Mouse (Mus musculus): Measurements from ENCODE around the gene Myo7a. TPM values are rescaled to one million over a fixed set of nuclear protein-coding genes. Genes with fewer than 3 reads are reported as not detected.

Gene Myo7a
- polyA plus RNA-seq, 1 experiment from 2014 or later = 15.4 TPM

DNA sequence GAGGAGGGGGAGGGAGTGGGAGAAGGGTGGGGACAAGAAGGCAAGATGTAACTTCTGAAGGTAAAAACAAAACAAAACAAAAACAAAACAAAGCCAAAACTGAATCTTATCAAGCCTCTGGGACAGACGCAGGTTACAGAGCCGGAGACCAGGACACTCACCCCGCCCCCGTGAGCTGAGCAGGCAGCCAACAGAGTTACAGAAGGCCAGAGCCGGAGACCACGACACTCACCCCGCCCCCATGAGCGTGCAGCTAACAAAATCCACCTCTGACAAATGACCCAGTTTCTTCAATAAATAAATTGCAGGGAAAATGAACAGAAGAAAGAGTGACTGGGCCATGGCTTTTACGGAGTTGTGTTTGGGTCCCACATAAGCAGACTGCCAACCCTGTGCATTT, 19.9 kb upstream of the Myo7a start:
- H3K27ac ChIP-seq = no peak overlapping the region
- H3K9me3 ChIP-seq (replicated peaks) = no peaks in the 10 kb centered on the region
- no peaks in the 10 kb centered on the region for H3K36me3 ChIP-seq
- H3K9ac ChIP-seq = no peak overlapping the region
- peaks cover 52% of the 10 kb centered on the region for H3K4me1 ChIP-seq
- H3K27me3 ChIP-seq = no peaks in the 10 kb centered on the region
- 16% methylated on average over 9 of the region's 9 CpGs for WGBS
- H3K4me3 ChIP-seq (replicated peaks) = no peak overlapping the region
- ATAC-seq (replicated peaks; ENCODE audit: low FRiP score) = no peak
- no peak overlapping the region for H3K4me2 ChIP-seq

DNA sequence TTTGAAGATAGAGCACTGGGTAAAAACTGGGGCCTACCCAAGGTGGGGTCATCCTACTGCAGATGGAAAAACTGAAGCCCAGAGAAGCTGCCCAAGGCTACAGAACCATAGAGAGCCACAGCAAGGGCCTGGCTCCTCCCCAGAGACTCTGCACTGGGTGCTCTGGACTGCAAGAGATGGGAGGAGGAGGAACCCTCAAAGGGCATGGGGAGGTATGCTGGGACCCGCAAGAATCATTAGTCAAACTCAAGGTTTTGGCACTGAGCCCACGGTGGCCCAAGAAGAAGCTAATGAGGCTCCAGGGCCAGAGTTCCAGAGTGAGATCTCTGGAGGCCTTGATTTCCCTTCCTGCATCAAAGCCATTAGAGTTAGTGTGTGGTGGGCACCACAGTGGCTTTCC, 18.7 kb upstream of the Myo7a start:
- Histone ChIP-seq H3K27me3 (no peaks in the 10 kb centered on the region), H3K36me3 (no peaks in the 10 kb centered on the region)

DNA sequence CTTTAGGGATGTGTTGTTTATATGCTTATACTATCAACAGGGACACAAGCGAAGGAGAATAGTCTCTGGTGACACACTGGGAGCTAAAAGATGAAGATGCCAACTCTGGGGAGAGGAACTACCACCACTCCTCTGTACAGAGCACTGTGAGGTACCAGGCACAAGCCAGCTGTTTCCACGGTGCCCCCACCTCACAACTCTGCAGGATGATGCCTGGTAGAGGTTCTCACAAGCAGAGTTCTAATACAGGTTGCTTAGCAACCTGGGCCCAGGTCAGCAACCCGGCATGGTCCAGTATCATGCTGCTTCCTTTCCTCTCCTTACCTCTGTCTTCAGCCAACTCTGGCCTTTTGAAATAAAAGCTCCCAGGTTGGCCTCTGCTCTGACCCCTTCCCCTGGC, 18.3 kb upstream of the Myo7a start:
- no peaks in the 10 kb centered on the region for H3K27me3 ChIP-seq
- WGBS = 50% methylated on average over 3 of the region's 3 CpGs
- ATAC-seq (replicated peaks; ENCODE audit: low FRiP score) = no peak

More for the DNA sequence above, 18.7 kb upstream of the Myo7a start:
- 47% methylated on average over 2 of the region's 2 CpGs for WGBS
- Histone ChIP-seq H3K27ac (no peak overlapping the region), H3K9me3 (replicated peaks) (no peaks in the 10 kb centered on the region), H3K9ac (no peak overlapping the region), H3K4me2 (no peak overlapping the region), H3K4me3 (replicated peaks) (no peak overlapping the region), H3K4me1 (peaks cover 42% of the 10 kb centered on the region)
- ATAC-seq (replicated peaks; ENCODE audit: low FRiP score) = no peak

DNA sequence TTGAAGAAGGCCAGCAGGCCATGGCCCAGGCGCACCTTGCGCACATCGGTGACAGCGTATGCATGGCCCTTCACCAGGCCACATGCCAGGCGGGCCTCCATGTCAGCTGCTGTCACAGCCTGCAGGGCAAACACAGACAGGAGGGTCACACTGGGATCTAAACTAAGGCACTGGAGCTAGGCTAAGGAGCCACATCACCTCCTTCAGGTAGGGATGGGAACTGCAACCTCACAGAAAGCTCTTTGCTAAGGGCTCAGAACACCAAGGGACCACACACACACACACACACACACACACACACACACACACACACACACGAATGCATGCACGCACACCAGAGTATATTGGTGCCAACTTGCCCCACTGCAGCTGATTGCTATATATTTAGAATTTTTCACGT, 12.4 kb upstream of the Myo7a start:
- 0 out of 2 replicates have a peak, but pooled peaks cover 7% of the 10 kb centered on the region for H3K36me3 ChIP-seq
- H3K9me3 ChIP-seq (replicated peaks) = no peaks in the 10 kb centered on the region
- H3K4me2 ChIP-seq = no peak overlapping the region
- ATAC-seq (replicated peaks; ENCODE audit: low FRiP score) = no peak
- no peak overlapping the region for H3K9ac ChIP-seq
- WGBS = 92% methylated on average over 8 of the region's 8 CpGs
- no peak overlapping the region for H3K4me3 ChIP-seq (replicated peaks)
- no peak overlapping the region for H3K27ac ChIP-seq
- no peaks in the 10 kb centered on the region for H3K27me3 ChIP-seq
- no peaks in the 10 kb centered on the region for H3K4me1 ChIP-seq

More for the DNA sequence above, 18.3 kb upstream of the Myo7a start:
- no peaks in the 10 kb centered on the region for H3K9me3 ChIP-seq (replicated peaks)
- no peak overlapping the region for H3K4me3 ChIP-seq (replicated peaks)
- no peak overlapping the region for H3K9ac ChIP-seq
- peaks cover 38% of the 10 kb centered on the region for H3K4me1 ChIP-seq
- no peak overlapping the region for H3K4me2 ChIP-seq
- no peaks in the 10 kb centered on the region for H3K36me3 ChIP-seq
- H3K27ac ChIP-seq = no peak overlapping the region

DNA sequence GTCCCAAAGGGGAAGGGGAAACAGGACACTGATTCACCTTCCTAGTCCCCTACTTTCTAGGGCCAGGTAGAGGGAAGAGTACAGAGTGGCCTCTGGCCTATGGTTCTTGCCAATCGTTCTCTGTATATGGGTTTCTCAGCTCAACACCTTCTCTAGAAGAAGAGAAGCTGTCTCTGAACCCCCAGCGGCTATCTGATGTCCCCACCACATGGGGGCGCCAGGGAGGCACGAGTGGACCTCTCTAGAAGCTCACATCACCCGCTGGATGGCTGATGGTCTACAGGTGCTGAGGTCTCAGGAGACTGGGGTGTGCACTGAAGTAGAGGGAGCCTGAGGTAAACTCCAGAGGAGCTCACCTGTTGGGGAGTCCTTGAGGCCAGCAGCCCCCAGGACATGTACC, 6.1 kb upstream of the Myo7a start:
- no peaks in the 10 kb centered on the region for H3K27me3 ChIP-seq
- no peak overlapping the region for H3K9ac ChIP-seq
- no peak overlapping the region for H3K27ac ChIP-seq
- no peak for ATAC-seq (replicated peaks; ENCODE audit: low FRiP score)
- H3K4me1 ChIP-seq = peaks cover 2% of the 10 kb centered on the region; the same call in 1 of the 2 replicates
- no peaks in the 10 kb centered on the region for H3K9me3 ChIP-seq (replicated peaks)
- peaks cover 19% of the 10 kb centered on the region; the same call in 1 of the 2 replicates for H3K36me3 ChIP-seq
- H3K4me3 ChIP-seq (replicated peaks) = no peak overlapping the region
- H3K4me2 ChIP-seq = no peak overlapping the region
- WGBS = 30% methylated on average over 5 of the region's 5 CpGs

DNA sequence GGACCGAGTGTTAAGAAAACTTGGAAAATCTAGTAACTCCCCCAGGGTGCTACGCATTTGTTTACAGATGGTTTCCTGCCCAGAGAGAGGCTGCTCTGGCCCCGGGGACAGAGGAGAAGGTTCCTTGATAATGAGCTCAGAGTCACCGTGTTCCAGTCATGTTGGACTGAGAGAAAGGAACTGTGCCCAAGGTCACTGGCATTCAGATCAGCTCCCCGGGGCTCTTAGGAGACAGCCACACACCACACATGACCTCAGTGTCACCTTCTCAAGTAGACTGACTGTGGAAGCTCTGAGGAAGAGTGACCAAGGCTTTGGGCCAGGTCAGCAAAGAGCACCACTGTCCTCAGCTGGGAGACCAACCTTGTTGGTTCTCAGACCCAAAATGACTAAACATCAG, 5.4 kb upstream of the Myo7a start:
- Histone ChIP-seq H3K4me2 (no peak overlapping the region), H3K27me3 (no peaks in the 10 kb centered on the region), H3K27ac (no peak overlapping the region), H3K4me1 (peaks cover 8% of the 10 kb centered on the region), H3K9me3 (replicated peaks) (no peaks in the 10 kb centered on the region), H3K9ac (no peak overlapping the region), H3K36me3 (peaks cover 19% of the 10 kb centered on the region; the same call in 1 of the 2 replicates), H3K4me3 (replicated peaks) (no peak overlapping the region)
- no peak for ATAC-seq (replicated peaks; ENCODE audit: low FRiP score)
- 56% methylated on average over 5 of the region's 5 CpGs for WGBS

DNA sequence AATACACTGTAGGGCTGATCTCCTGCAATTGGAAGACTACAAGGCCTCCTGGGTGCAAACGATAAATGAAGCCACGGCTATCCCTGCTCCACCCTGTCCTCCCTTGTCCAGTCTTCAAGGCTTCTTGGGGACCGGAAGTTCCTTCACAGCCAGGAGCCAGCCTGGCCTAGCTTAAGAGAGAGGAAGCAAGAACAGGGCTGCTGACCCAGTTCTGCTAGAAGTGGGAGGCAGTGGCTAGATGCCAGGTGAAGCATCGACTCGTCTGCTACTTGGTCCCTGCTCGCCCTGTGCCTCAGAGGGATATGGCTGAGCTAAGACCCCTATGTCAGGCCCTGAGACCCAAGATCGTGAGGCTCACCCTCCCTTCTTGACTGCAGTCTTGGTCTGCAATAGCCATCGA, 2.3 kb upstream of the Myo7a start:
- 70% methylated on average over 8 of the region's 8 CpGs for WGBS

DNA sequence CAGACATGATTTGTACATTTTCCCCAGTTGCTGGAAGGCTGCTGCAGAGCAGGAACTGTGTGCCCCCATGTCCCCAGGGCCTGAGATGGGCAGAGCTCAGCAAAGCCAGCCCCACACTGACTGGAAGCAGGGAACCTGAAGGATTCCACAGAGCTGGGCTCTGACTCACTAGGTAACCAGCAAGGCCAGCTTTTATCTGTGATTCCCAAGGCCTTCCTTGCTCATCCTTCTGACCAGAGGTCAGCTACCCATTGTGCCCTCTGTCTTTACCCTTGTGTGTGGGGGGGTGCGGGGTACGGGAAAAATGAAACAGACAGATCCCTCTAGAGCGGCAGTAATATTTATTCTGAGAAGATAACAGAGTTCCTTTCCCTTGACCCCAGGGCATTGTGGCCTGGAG, 1.9 kb upstream of the Myo7a start:
- H3K27ac ChIP-seq = 0 out of 2 replicates have a peak overlapping the region, but pooled peaks have one; percentile 19
- no peak overlapping the region for H3K4me2 ChIP-seq
- no peak for ATAC-seq (replicated peaks; ENCODE audit: low FRiP score)
- peaks cover 12% of the 10 kb centered on the region; the same call in 1 of the 2 replicates for H3K36me3 ChIP-seq
- no peaks in the 10 kb centered on the region for H3K27me3 ChIP-seq
- H3K9ac ChIP-seq = no peak overlapping the region
- 67% methylated on average over 3 of the region's 3 CpGs for WGBS
- H3K9me3 ChIP-seq (replicated peaks) = no peaks in the 10 kb centered on the region
- H3K4me1 ChIP-seq = peaks cover 24% of the 10 kb centered on the region
- H3K4me3 ChIP-seq (replicated peaks) = no peak overlapping the region

More for the DNA sequence above, 2.3 kb upstream of the Myo7a start:
- no peaks in the 10 kb centered on the region for H3K9me3 ChIP-seq (replicated peaks)
- H3K4me2 ChIP-seq = no peak overlapping the region
- no peak overlapping the region for H3K9ac ChIP-seq
- peaks cover 12% of the 10 kb centered on the region; the same call in 1 of the 2 replicates for H3K36me3 ChIP-seq
- peaks cover 24% of the 10 kb centered on the region for H3K4me1 ChIP-seq
- H3K4me3 ChIP-seq (replicated peaks) = no peak overlapping the region
- no peaks in the 10 kb centered on the region for H3K27me3 ChIP-seq
- no peak for ATAC-seq (replicated peaks; ENCODE audit: low FRiP score)
- no peak overlapping the region for H3K27ac ChIP-seq

DNA sequence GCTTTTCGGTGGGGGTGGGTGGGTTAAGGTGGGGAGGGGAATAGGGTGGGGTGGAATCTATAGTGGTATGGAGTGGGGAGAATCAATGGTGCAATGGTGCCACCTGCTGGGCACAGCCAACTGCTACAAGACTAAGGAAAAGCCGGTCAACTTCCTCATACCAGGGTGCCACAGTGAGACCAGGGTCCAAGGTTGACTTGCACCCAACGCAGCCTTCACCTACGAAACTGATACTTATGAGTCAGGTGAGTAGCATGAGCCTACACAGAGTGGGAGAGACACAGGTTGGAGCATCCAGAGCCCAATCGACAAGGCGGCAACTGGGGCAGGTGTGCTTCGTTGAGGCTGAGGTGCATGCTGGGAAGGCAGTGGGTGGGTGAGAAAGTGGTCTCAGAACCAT, 1.0 kb upstream of the Myo7a start:
- H3K4me1 ChIP-seq = peaks cover 24% of the 10 kb centered on the region
- H3K27ac ChIP-seq = no peak overlapping the region
- H3K9me3 ChIP-seq (replicated peaks) = no peaks in the 10 kb centered on the region
- peak overlapping the region; percentile 58 for H3K4me2 ChIP-seq
- no peaks in the 10 kb centered on the region for H3K27me3 ChIP-seq
- ATAC-seq (replicated peaks; ENCODE audit: low FRiP score) = peak; percentile 72
- H3K4me3 ChIP-seq (replicated peaks) = peak overlapping the region; percentile 23
- 0 out of 2 replicates have a peak, but pooled peaks cover 5% of the 10 kb centered on the region for H3K36me3 ChIP-seq
- 0 out of 2 replicates have a peak overlapping the region, but pooled peaks have one; percentile 31 for H3K9ac ChIP-seq
- WGBS = 7% methylated on average over 7 of the region's 7 CpGs

DNA sequence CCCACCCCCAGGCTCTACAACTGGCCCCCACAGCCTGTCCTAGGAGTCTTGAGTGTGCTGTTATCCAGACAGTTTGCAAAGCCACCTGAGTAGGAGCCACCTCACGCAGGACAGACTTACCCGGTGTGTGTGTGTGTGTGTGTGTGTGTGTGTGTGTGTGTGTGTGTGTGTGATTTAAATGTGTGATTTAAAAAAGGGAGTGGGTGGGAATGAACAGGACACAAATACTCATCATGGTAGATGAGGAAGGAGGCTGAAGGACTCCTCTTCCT, 573 bp upstream of the Myo7a start:
- ATAC-seq (replicated peaks; ENCODE audit: low FRiP score) = peak; percentile 10; the same call in 1 of the 2 replicates
- peak overlapping the region; percentile 58; the same call in 1 of the 2 replicates for H3K4me2 ChIP-seq
- H3K4me3 ChIP-seq (replicated peaks) = no peak overlapping the region
- no peaks in the 10 kb centered on the region for H3K9me3 ChIP-seq (replicated peaks)
- H3K9ac ChIP-seq = no peak overlapping the region
- 0 out of 2 replicates have a peak, but pooled peaks cover 5% of the 10 kb centered on the region for H3K36me3 ChIP-seq
- H3K4me1 ChIP-seq = peaks cover 24% of the 10 kb centered on the region
- H3K27ac ChIP-seq = peak overlapping the region; percentile 4; the same call in 1 of the 2 replicates
- 73% methylated on average over 2 of the region's 2 CpGs for WGBS
- no peaks in the 10 kb centered on the region for H3K27me3 ChIP-seq

DNA sequence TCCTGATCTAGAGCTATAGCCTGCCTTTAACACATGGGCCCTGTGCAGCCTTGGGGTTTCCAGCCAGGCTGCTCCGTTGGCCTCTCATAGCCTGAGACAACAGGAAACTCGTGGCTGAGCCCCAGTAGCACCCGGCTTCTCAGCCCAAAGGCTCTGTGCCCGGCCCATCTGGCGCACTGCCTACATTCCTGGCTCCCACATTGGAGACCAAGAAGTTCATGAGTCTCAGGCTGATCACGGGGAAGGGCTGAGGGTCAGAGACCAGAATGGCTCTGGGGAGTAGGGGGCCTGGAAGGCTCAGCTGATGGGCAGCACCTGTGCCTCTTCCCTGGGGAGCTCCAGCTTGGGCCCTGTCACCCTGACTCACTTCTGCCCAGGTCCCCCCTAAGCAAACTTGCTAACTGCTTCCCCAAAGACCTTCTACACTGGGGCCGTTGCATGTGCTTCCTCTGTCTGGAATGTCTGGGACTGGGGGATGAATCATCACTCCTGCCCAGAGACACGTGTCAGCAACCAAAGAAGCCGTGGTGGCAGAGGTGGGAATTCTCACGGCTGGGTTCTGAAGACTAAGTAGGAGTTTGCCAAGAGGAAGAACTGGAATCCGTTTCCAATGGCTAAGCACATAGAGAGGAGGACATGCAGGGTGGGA, 2.2 kb downstream of the Myo7a start:
- no peak overlapping the region for H3K4me3 ChIP-seq (replicated peaks)
- no peak overlapping the region for H3K27ac ChIP-seq
- WGBS = 38% methylated on average over 11 of the region's 11 CpGs
- H3K36me3 ChIP-seq = no peaks in the 10 kb centered on the region
- H3K4me1 ChIP-seq = peaks cover 24% of the 10 kb centered on the region
- peaks cover 10% of the 10 kb centered on the region for H3K27me3 ChIP-seq
- no peak overlapping the region for H3K4me2 ChIP-seq
- H3K9ac ChIP-seq = no peak overlapping the region
- H3K9me3 ChIP-seq (replicated peaks) = no peaks in the 10 kb centered on the region
- ATAC-seq (replicated peaks; ENCODE audit: low FRiP score) = no peak

DNA sequence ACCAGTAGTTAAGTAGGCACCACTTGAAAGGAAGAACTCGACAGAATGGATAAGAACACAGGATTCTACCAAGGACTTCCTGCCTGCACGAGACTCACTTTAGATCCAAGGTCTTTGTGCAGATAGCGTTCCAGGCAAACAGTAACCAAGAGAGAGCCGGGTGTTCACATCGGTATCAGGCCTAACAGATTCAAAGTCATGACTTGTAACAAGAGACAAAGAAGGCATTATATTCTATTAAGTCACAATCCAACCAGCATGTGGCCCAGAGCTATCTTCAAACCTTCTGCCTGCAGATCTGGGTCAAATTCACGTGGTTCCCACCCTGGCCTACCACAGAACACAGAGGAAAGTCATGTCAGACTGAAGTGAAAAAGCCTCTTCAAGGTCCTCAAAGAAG, 4.7 kb downstream of the Myo7a start:
- H3K36me3 ChIP-seq = no peaks in the 10 kb centered on the region
- H3K9me3 ChIP-seq (replicated peaks) = no peaks in the 10 kb centered on the region
- H3K4me2 ChIP-seq = no peak overlapping the region
- no peak overlapping the region for H3K27ac ChIP-seq
- H3K4me1 ChIP-seq = peaks cover 27% of the 10 kb centered on the region
- no peak for ATAC-seq (replicated peaks; ENCODE audit: low FRiP score)
- H3K4me3 ChIP-seq (replicated peaks) = no peak overlapping the region
- WGBS = 75% methylated on average over 6 of the region's 6 CpGs
- peaks cover 28% of the 10 kb centered on the region for H3K27me3 ChIP-seq
- H3K9ac ChIP-seq = no peak overlapping the region

DNA sequence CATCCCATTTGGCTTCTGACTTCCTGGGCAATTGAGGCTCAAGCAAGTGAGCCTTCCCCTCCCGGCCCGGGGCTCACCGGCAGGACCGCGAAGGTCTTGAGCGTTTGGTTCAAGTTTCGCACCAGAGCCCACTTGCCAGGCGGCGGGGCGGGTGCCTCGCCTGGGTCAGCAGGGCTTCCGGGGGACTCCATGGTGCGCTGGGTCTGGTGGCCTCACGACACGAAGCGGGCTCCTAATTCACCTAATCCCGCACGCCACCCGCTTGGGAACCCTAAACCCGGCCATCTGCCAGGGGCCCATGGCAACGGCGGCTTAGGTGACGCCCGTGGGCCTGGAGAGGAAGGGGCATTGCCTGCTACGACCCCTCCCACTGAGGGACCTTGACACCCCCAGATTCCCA, 8.1 kb downstream of the Myo7a start:
- peaks cover 28% of the 10 kb centered on the region for H3K27me3 ChIP-seq
- H3K4me1 ChIP-seq = peaks cover 16% of the 10 kb centered on the region
- H3K27ac ChIP-seq = no peak overlapping the region
- 0 out of 2 replicates have a peak overlapping the region, but pooled peaks have one; percentile 33 for H3K9ac ChIP-seq
- WGBS = 5% methylated on average over 25 of the region's 25 CpGs
- no peaks in the 10 kb centered on the region for H3K9me3 ChIP-seq (replicated peaks)
- H3K36me3 ChIP-seq = no peaks in the 10 kb centered on the region
- ATAC-seq (replicated peaks; ENCODE audit: low FRiP score) = 0 out of 2 replicates have a peak, but pooled peaks have one; percentile 34
- H3K4me2 ChIP-seq = peak overlapping the region; percentile 60
- H3K4me3 ChIP-seq (replicated peaks) = peak overlapping the region; percentile 33
